Mouse (Mus musculus): ENCODE results near the gene Etl4. TPM values are rescaled to one million over a fixed set of nuclear protein-coding genes. Genes with fewer than 3 reads are reported as not detected.

Etl4 gene
- polyA plus RNA-seq, 1 experiment, result 154 TPM

- Histone ChIP-seq H3K27me3 (ENCODE audit: control insufficient read depth, insufficient read depth, low read length, poor library complexity, severe bottlenecking) (no peaks in the 10 kb centered on the region), H3K4me3 (ENCODE audit: low read depth, low read length) (peak overlapping the region; percentile 91), H3K4me1 (ENCODE audit: control insufficient read depth, insufficient read depth, low read length) (no peaks in the 10 kb centered on the region), H3K36me3 (ENCODE audit: control insufficient read depth, insufficient read depth, low read length, poor library complexity, severe bottlenecking) (peaks cover 10% of the 10 kb centered on the region), H3K27ac (ENCODE audit: insufficient read depth, low read length) (peak overlapping the region; percentile 84), H3K9ac (ENCODE audit: low read depth, poor library complexity, severe bottlenecking) (peak overlapping the region; percentile 79), H3K9me3 (replicated peaks; ENCODE audit: control insufficient read depth, insufficient read depth, low read length, poor library complexity, severe bottlenecking) (peaks cover 8% of the 10 kb centered on the region)
- no peak for TF ChIP-seq POLR2A (IDR thresholded peaks at IDR 0.05; ENCODE audit: insufficient read depth, low read length)
- TF ChIP-seq CTCF (IDR thresholded peaks at IDR 0.05; ENCODE audit: low read depth, low read length), result no peak
- TF ChIP-seq EP300 (IDR thresholded peaks at IDR 0.05; ENCODE audit: insufficient read depth, low read depth, low read length), result no peak
Observed at GRCm38 (mm10) chr2:20520636-20521595, 611.3 kb downstream of the Etl4 start.

DNA sequence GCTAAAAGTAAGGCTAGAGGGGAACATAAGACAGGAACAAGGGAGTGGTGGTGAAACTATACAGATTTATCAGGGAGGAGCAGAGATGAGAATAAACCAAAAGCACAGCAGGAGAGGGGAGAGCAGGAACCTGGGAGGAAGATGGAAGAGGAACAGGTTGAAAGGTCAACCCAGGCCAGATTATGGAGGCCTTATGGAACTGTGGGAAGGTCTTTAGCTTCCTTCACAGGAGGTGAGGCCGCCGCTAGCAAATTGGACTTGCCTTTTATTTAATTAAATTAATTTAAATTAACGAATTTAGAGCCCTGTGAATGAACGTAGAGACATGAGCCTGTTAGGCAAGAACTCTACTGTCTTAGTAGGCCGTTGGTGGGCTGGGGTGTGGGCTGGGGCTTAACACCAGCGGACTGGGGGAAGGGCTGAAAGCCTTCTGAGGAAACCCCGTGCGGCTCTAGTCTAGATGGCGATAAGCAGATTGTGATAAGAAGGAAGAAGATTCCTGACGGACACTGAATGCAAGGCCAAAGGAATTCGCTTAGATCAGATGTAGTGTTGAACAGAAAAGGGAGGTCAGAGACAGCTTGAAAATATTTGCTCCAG, 612.2 kb downstream of the Etl4 start:
- TF ChIP-seq EP300 (IDR thresholded peaks at IDR 0.05; ENCODE audit: insufficient read depth, low read depth, low read length) (no peak), POLR2A (IDR thresholded peaks at IDR 0.05; ENCODE audit: insufficient read depth, low read length) (no peak), CTCF (IDR thresholded peaks at IDR 0.05; ENCODE audit: low read depth, low read length) (no peak)
- Histone ChIP-seq H3K4me1 (ENCODE audit: control insufficient read depth, insufficient read depth, low read length) (no peaks in the 10 kb centered on the region), H3K27ac (ENCODE audit: insufficient read depth, low read length) (peak overlapping the region; percentile 82), H3K27me3 (ENCODE audit: control insufficient read depth, insufficient read depth, low read length, poor library complexity, severe bottlenecking) (no peaks in the 10 kb centered on the region), H3K9me3 (replicated peaks; ENCODE audit: control insufficient read depth, insufficient read depth, low read length, poor library complexity, severe bottlenecking) (peaks cover 8% of the 10 kb centered on the region), H3K4me3 (ENCODE audit: low read depth, low read length) (peak overlapping the region; percentile 25), H3K36me3 (ENCODE audit: control insufficient read depth, insufficient read depth, low read length, poor library complexity, severe bottlenecking) (peaks cover 10% of the 10 kb centered on the region), H3K9ac (ENCODE audit: low read depth, poor library complexity, severe bottlenecking) (peak overlapping the region; percentile 79)

GRCm38 (mm10) chr2:20523636-20524035, 614.1 kb downstream of the Etl4 start:
- no peaks in the 10 kb centered on the region for H3K27me3 ChIP-seq (ENCODE audit: control insufficient read depth, insufficient read depth, low read length, poor library complexity, severe bottlenecking)

GRCm38 (mm10) chr2:20525879-20526593, 616.5 kb downstream of the Etl4 start:
- H3K4me1 ChIP-seq (ENCODE audit: control insufficient read depth, insufficient read depth, low read length), result no peaks in the 10 kb centered on the region

More at GRCm38 (mm10) chr2:20523636-20524035, 614.1 kb downstream of the Etl4 start:
- no peak for TF ChIP-seq POLR2A (IDR thresholded peaks at IDR 0.05; ENCODE audit: insufficient read depth, low read length)
- no peak for TF ChIP-seq CTCF (IDR thresholded peaks at IDR 0.05; ENCODE audit: low read depth, low read length)
- no peak for TF ChIP-seq EP300 (IDR thresholded peaks at IDR 0.05; ENCODE audit: insufficient read depth, low read depth, low read length)
- H3K27ac ChIP-seq (ENCODE audit: insufficient read depth, low read length), result no peak overlapping the region
- H3K9ac ChIP-seq (ENCODE audit: low read depth, poor library complexity, severe bottlenecking), result no peak overlapping the region
- peaks cover 19% of the 10 kb centered on the region for H3K36me3 ChIP-seq (ENCODE audit: control insufficient read depth, insufficient read depth, low read length, poor library complexity, severe bottlenecking)
- H3K4me1 ChIP-seq (ENCODE audit: control insufficient read depth, insufficient read depth, low read length), result no peaks in the 10 kb centered on the region
- peaks cover 8% of the 10 kb centered on the region for H3K9me3 ChIP-seq (replicated peaks; ENCODE audit: control insufficient read depth, insufficient read depth, low read length, poor library complexity, severe bottlenecking)
- H3K4me3 ChIP-seq (ENCODE audit: low read depth, low read length), result no peak overlapping the region

GRCm38 (mm10) chr2:20526856-20527255, 617.3 kb downstream of the Etl4 start:
- Histone ChIP-seq H3K4me1 (ENCODE audit: control insufficient read depth, insufficient read depth, low read length) (no peaks in the 10 kb centered on the region), H3K4me3 (ENCODE audit: low read depth, low read length) (no peak overlapping the region), H3K27me3 (ENCODE audit: control insufficient read depth, insufficient read depth, low read length, poor library complexity, severe bottlenecking) (no peaks in the 10 kb centered on the region), H3K9me3 (replicated peaks; ENCODE audit: control insufficient read depth, insufficient read depth, low read length, poor library complexity, severe bottlenecking) (peaks cover 8% of the 10 kb centered on the region), H3K36me3 (ENCODE audit: control insufficient read depth, insufficient read depth, low read length, poor library complexity, severe bottlenecking) (peaks cover 47% of the 10 kb centered on the region), H3K27ac (ENCODE audit: insufficient read depth, low read length) (peak overlapping the region; percentile 92), H3K9ac (ENCODE audit: low read depth, poor library complexity, severe bottlenecking) (no peak overlapping the region)
- TF ChIP-seq CTCF (IDR thresholded peaks at IDR 0.05; ENCODE audit: low read depth, low read length), result no peak
- no peak for TF ChIP-seq EP300 (IDR thresholded peaks at IDR 0.05; ENCODE audit: insufficient read depth, low read depth, low read length)
- TF ChIP-seq POLR2A (IDR thresholded peaks at IDR 0.05; ENCODE audit: insufficient read depth, low read length), result no peak

More at GRCm38 (mm10) chr2:20525879-20526593, 616.5 kb downstream of the Etl4 start:
- TF ChIP-seq CTCF (IDR thresholded peaks at IDR 0.05; ENCODE audit: low read depth, low read length), result no peak
- TF ChIP-seq EP300 (IDR thresholded peaks at IDR 0.05; ENCODE audit: insufficient read depth, low read depth, low read length), result peak; percentile 87
- no peak for TF ChIP-seq POLR2A (IDR thresholded peaks at IDR 0.05; ENCODE audit: insufficient read depth, low read length)
- Histone ChIP-seq H3K9ac (ENCODE audit: low read depth, poor library complexity, severe bottlenecking) (no peak overlapping the region), H3K4me3 (ENCODE audit: low read depth, low read length) (no peak overlapping the region), H3K36me3 (ENCODE audit: control insufficient read depth, insufficient read depth, low read length, poor library complexity, severe bottlenecking) (peaks cover 39% of the 10 kb centered on the region), H3K9me3 (replicated peaks; ENCODE audit: control insufficient read depth, insufficient read depth, low read length, poor library complexity, severe bottlenecking) (peaks cover 8% of the 10 kb centered on the region), H3K27me3 (ENCODE audit: control insufficient read depth, insufficient read depth, low read length, poor library complexity, severe bottlenecking) (no peaks in the 10 kb centered on the region), H3K27ac (ENCODE audit: insufficient read depth, low read length) (peak overlapping the region; percentile 92)
